Mouse (Mus musculus): ENCODE measurements at regions not wholly inside any gene's neighbourhood (a gene's known extent, or its start where the extent isn't known, plus 50 kb on each side); places are given as distances from the start of the nearest gene placed in this dataset.

GRCm38 (mm10) chrX:77432846-77433810 lies 77.7 kb upstream of the Tbl1x start:
- DNase-seq (ENCODE audit: low spot score), result peak; percentile 92

- DNase-seq (ENCODE audit: low spot score), result no peak
These were observed 77.0 kb upstream of the Tbl1x start for GRCm38 (mm10) chrX:77433811-77434192.

GRCm38 (mm10) chrX:77443852-77444492 lies 66.8 kb upstream of the Tbl1x start:
- DNase-seq (ENCODE audit: low spot score), result no peak

GRCm38 (mm10) chrX:77446755-77447154 lies 64.1 kb upstream of the Tbl1x start:
- no peak for DNase-seq (ENCODE audit: low spot score)

GRCm38 (mm10) chrX:77451977-77452675 lies 58.7 kb upstream of the Tbl1x start:
- DNase-seq (ENCODE audit: low spot score), result no peak
